Mouse (Mus musculus) gastrocnemius, postnatal 14 days (tissue): ENCODE measurements around the gene Git1. TPM values are rescaled to one million over a fixed set of nuclear protein-coding genes. Genes with fewer than 3 reads are reported as not detected.

Source experiments
- DNase-seq: peaks from one replicate; pipeline ENCODE4 v3.0.0; 2021; ENCODE audit warnings: mixed read lengths
- intact Hi-C: fragments of 180-260 bp; cut with DNase I; formaldehyde crosslinking; loops from one replicate; pipeline ENCODE4 v1.15.1; 2025; ENCODE audit warnings: low total_unique reads
- total RNA-seq, 2 experiments: library from RNA; stranded (reverse); gene quantifications; 2 replicates each; pipeline ENCODE4 v1.2.3; 2021

Git1 gene
- total RNA-seq, 2 experiments from 2014 or later: 23.0 to 25.9 TPM

DNA sequence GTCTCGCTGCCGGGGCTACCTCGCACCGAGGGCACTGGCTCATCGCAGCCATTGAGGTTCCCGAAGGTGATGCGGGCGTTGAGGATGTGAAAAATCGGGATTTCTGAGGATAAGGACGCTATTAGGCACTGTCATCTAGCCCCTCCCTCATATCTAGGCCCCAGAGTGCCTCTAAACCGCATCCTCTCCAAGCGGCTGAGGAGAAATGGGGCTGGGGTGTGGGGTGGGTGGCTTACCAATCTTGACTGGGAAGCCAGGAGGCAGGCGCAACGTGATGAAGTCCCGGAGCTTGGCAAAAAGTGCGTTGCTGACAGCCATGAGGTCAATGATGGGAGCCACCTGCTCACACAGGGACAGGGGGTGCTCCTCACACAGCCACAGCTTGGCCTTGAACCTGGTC lies 20.6 kb upstream of the Git1 start:
- no peak for DNase-seq
- intact Hi-C loops: no loop called here

DNA sequence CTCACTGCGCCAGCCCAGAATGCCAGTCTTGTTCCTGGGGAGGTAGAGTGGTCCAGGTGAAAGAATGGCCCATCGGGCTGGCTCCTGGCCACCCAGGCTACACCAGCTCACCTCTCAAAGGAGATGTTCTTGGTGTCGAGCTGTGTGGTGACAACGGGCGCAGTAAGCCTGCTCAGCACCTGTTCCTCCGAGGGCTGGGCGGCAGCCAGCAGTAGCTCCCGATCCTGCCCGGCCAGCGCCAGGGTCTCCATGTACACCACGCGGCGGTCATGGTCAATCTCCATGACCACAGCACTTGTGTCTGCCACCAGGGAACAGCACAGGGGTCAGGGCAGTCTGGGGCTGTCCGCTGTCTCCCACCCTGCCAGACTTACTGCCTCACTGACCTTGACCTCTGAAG lies 17.1 kb upstream of the Git1 start:
- intact Hi-C loops: no loop called here
- DNase-seq: no peak

DNA sequence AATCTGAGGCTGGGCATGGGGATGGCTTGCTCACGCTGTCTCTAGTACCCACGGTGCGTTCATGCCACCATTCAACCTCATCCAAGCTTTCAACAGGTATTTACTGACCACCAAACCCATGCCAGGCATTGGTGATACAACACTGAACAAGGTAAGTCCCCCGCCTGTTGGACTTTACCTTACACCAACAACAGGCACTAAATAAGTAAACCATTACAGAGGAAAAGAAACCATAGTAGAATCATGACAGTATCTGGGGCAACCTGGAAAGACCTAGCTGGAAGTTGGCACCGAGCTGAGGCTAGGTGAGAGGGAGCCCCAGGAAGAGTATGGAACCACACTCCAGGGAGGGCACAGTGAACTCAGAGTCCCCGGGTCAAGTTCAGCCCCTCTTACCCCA lies 16.5 kb upstream of the Git1 start:
- DNase-seq: no peak
- intact Hi-C loops: no loop called here

DNA sequence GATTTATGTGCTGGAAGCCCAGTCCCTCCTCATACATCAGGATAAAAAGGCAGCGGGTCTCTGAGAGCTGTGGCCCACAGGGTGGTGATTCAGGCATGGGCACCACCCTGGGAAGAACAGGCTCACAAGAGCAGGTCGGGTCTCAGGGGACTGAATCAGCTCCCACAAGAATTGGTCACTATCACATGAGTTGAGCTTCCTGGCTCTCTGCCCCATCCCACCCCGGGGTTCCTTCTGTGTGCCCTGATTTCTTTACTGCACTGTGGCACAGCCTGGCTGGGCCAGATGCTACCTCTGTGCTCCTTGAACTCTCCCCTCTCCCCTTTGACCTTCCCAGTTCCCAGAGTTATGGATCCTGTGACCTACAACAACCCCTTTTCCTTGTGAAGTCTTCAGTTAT lies 10.3 kb upstream of the Git1 start:
- intact Hi-C loops: no loop called here
- DNase-seq: no peak

DNA sequence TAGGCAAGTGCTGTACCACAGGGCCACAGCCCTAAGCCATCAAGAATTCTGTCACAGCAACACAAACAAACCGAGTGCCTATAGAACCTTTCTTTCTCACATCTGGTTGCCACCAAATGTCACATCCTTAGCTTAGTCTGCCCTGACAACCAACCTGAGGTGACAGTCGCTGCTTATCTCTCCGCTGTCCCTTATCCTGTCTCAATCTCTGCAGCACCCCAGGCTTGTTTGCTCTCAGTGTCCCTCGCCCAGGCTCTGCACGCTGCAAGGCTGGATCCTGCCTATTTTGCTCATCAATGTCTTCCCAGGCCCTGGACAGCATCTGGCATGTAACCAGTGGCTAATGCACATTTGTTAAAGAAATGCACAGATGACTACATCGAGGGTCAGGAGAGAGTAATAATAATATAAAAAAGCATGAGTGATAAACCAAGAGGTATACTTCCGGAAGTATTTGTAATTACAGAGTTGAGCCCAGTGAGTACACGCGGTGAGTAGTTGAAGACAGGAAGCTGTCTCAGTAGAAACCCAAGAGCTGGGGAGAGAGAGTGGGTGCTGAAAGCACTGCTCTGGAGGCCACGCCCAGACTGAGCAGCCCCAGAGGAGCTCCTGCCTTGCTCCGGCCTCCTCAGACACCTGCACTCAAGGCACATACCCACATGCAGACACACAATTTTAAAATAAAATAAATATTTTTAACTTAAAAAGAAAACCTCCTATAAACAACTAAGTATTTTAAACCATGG lies 9.7 kb upstream of the Git1 start:
- intact Hi-C loops: no loop called here
- no peak for DNase-seq

DNA sequence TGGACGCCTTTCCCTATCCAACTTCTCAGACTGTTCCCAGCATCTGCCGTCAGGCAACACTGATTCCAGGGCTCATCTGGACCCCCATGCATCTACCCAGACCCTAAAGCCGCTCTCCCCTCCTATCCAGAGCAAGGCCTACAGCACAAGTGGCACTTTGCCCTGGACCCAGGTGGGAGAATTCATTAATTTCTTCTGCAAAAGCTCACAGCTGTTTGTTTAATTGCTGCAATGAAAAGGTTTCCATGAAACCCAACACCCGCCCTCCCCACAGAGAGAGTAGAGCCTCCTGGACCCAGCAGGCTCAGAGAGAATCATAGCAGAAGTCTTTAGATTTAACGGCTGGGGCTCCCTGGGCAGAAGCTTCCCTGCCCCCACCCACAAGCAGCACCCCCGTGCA lies 8.1 kb upstream of the Git1 start:
- intact Hi-C loops: no loop called here
- no peak for DNase-seq

DNA sequence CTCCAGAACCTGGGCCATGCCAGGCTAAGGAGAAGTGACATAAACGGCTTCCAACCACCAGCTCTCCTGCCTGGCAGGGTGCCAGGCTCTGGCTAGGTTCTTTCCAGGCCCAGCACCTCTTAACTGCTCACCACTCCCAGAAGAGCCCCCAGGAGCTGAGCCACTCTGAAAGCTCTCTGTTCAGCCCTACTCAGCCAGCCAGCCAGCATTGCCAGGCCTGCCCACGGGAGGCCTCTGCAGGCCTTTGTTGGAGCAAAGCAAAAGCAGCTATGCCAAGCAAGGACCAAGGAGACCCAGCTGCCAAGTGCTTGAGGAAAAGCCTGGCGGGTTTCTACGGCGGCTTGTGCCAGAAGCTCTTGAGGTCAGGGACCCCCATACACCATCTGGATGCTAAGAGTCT lies 6.6 kb upstream of the Git1 start:
- no peak for DNase-seq
- intact Hi-C loops: no loop called here

DNA sequence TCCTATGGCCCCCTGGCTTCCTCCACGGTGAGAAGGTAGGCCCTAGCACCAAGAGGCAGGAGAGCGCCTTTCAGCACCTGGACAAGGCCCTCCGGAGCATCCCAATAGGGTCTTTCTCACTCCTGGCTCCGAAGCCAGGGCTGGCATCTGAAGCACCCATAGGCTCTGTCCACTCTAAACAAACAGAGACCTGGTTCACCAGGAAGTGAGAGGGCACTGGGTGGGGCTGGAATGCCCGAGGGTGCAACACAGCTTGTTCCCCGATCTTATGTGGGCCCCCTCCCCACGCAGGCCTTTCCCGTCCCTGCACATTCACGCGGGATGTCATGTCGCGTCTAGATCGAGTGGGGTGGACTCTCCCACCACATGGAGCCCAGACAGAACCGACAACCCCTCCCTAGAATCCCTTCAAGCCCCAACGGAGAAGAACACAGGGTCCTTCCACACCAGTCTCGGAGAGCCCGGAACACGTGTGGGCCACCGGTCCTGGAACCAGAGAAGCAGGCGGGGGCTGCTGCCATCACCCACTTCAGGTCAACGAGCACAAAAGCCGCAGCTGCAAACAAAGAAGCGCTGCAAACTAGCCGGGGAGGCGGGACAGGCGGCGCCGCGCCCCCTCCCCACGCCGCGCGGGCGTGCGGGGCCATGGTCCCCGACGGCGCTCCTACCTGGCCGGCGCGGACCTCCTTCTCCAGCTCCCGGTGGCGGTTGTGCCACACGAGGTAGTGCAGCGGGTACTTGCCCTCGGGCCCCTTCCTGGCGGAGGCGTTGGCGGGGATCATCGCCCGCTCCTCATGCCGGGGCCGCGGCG lies 4.4 kb upstream of the Git1 start:
- intact Hi-C loops: no loop called here
- DNase-seq: peak; percentile 23

DNA sequence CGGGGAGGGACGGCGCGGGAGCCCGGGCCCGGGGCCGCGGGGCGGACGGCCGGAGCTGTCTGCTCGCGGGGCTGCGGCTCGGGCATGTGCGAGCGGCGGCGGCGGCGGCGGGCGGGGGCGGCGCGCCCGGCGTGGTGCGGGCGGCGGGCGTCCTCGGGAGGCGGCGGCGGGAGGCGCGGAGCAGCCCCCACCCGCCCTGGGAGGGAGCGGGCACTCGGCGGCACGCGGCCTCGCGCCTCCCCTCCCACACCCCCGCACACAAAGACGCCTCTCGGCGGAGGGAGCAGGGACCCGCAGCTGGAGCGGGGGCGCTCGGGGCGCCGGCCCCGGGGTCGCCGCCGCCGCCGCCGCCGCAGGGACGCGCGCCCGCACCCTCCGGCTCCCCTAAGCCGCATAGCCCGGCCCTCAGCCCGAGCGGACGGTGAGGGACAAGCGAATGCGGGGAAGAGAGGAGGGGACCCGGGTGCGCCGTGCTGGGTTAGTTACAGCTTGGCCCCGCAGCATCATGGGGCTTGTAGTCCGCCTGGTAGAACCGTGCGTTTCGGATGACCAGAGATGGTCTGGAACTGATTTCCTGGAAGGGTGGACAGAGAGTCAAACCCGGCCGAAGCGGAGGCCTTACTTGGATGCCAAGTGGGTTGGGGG lies 3.6 kb upstream of the Git1 start, which contains the start of gene Ankrd13b:
Ankrd13b (minus strand) TSS at position 88 of the 645 bp plus-strand sequence.
- DNase-seq: peak; percentile 83
- intact Hi-C loops: no loop called here

DNA sequence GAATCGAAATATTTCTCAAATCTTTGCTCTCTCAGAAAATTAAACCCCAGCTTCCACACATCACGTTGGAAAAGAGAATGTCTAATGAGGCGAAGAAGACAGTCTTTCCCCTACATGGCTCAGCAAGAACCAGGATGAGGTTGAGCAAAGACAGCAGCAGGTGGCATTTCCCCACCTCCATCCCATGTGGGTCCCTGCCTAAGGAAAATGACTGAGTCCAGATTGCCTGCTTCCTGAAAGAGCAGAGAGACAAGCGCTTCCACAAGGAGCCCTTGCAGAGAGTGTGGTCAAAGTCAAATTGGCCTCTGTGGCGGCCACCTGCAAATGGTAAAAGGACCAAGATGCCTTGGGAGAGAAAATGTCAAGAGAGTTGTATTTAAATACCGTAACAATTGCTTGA lies 2.9 kb upstream of the Git1 start:
- DNase-seq: no peak
- intact Hi-C loops: no loop called here

DNA sequence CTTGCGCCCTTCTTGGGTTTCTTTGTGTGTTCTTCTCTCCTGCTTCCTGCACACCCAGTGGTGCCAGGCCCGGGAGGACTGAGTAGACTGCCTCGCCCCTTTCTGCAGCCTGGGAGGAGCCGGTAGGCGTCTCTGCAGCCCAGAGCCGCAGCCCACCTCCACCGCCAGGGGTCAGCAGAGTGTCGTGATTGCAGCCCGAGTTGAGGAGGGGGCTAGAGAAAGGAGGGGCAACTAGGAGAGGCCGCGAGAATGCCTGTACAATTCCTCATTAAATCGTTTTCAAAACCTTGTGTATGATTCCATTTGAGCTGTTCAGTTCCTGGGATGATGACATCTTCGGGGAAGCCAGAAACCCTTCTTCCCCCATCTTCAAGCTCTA lies 2.2 kb upstream of the Git1 start:
- intact Hi-C loops: no loop called here
- peak; percentile 92 for DNase-seq

DNA sequence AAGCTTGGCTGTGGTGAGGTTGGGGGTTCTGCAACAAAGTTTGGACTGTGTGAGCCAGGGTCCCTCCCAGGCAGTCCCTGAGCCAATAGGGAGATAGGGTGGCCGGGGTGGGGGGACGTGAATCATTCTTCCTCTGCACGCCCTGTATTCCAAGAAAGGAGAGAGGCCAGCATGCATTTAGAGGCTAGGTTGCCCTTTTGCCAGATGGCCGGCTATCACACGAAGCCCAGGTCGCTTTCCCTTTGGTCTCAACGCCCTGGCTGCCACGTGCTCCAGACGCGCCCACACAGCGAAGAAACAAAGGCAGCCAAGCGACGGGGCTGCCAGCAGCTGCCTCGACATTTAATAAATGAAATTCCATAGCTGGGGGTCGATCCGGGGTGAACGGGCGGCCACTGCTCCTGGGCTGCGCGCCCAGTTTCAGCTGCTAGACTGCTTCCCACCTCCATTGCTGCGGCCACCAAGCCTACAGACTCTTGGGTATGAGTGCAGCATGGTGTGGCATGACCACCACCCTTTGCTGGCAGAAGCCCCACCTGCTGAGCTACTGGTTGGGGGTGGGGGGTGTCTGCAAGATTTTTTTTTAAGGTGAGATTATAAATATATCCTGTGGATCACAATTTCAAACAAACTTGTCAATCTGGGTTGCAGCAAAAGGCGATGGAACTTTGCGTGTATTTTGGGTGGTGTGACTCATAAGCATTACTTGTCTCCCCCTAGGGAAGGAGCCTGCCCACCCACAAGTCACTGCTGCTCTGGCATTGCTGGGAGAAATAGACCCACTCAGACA lies 1.7 kb upstream of the Git1 start:
- DNase-seq: peak; percentile 79
- intact Hi-C loops: no loop called here

DNA sequence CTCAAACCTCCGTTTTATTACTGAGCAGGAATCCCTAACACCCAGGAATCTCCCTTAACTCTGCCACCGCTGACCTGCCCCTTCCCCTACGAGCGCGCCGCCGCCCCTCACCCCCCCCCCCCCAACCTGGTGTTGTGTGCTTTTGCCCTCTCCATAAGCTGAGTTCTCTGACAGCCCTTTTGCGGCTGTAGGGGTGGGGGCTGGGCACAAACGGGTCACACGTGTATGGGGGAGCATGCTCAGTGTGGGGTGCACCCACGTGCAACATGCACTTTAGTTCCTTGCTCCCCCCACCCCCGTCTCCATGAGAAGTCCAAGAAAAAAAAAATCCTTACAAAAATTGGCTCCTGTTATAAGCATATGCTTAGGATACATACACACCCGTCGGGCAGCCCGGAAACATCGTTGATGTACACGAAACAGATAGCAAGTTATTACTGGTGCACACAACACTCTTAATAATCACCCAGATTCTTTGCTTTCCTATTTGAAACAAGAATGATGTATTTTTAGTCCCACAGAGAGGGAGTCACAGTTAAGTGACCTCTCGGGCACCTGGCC lies 971 bp upstream of the Git1 start:
- intact Hi-C loops: no loop called here
- DNase-seq: no peak

DNA sequence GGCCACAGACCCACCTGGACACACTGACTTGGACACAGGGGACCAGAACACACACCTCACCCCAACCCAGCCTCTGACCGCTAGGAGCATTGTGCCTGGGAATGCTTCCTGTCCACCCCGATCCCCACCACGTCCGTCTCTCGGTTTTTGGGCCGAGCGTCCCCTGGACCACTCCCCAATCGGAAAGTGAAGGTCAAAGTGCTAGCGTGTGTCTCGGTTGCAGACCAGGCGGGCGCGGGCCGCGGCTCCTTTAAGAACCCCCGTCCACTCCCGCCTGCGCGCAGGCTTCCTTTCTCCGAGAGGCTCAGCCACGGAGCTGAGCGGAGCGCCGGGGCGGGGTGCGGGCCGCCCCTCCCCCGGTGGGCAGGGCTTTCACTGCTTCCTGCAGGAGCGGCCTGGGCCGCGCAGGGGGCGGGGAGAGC lies 440 bp upstream of the Git1 start:
- intact Hi-C loops: no loop called here

DNA sequence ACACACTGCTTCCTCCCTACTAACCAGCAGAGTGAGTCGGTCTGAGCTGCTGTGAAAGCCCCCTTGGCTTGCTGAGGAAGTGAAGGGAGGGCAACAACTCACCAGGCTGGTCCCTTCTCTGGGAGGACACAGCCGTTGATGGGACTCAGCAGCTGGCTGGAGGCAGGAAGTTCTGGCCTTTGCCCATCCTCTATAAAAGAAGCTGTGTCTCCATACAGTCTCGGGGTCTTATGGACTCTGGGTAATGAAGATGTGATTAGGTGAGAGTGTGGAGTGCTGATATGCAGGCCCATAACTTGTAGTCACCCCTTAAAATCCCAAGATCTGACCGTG lies 948 bp downstream of the Git1 start:
- intact Hi-C loops: no loop called here
- no peak for DNase-seq

More for the DNA sequence above, 440 bp upstream of the Git1 start:
- peak; percentile 96 for DNase-seq

DNA sequence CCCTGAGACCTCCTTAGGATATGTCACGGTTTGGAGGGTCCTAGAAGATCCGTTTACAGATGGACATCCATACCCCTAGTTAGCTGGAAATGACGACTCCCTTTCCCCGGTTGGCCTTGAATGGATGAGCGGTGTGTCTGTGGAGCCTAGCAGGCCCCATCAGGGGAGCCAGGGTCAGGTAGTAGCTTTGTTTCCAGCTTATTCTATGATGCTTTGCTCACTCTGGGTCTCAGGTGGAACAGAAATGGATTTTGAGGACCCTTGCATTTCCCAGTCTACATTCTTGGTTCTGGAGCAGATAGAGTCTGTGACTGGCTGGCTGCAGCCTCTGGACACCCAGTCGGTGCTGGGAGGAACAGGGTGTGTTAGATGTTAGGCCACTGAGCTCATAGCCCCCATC lies 1.4 kb downstream of the Git1 start:
- no peak for DNase-seq
- intact Hi-C loops: no loop called here

DNA sequence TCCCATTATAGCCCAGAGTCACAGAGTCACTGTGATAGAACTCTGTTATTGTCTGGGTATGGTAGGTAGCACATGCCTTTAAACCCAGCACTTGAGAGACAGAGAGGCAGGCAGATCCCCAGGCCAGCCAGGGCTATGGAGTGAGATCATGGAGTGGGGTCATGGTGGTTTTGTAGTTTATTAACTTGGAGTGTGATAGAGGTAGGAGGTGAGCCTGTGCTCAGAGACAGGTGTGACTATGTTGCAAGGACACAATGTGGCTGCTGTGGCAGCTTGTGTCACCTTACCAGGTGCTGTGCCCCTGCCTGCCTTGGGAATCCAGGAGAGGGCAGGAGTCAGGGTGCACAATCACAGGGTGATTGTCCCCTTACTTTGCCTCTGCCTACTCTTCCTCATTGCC lies 2.1 kb downstream of the Git1 start:
- intact Hi-C loops: no loop called here
- DNase-seq: no peak

DNA sequence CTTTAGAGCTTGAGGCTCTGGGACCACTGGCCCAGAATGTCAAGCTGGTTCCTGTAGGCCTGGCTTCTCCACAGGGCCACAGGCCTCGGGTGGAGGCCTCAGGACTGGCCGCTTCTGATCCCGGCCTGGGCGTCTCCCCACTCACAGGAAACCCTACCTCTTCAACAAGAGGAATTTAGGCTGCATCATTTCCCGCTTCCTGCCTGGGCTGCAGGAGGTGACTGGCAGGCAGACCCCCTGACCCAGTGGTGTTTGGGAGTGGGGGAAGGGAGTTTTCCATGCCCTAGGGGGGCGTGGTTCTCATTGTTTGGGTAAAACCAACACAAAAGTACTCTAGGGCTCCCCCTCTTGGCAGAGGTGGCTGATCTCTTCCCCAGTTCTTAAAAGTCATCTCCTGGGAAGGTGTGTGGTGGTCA lies 4.0 kb downstream of the Git1 start:
- intact Hi-C loops: no loop called here
- DNase-seq: peak; percentile 50

DNA sequence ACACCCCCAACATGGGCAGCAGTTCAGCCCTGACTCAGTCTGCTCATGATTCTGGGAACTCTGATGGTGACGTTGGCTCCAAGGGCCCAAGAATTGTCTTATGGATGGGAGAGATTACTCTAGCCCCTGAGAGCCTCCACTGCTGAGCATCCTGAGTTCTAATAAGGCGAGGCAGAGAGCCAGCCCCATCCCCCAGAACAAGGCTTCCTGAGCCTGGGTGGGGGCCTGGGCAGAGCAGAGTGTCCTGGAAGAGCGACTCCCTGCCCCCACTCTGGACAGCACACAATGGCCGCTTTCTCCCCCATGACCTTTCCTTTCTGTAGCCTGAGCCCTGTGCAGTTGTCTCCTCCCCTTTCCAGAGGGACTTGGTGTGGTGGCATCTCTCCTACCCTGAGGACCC lies 4.5 kb downstream of the Git1 start:
- intact Hi-C loops: no loop called here
- no peak for DNase-seq
